Mouse (Mus musculus): ENCODE measurements around the gene Heatr5b. TPM values are rescaled to one million over a fixed set of nuclear protein-coding genes. Genes with fewer than 3 reads are reported as not detected.

The Heatr5b gene
- total RNA-seq, 2 experiments from 2014 or later = 5.9 to 6.5 TPM

GRCm38 (mm10) chr17:78708422-78708821, 126.7 kb downstream of the Heatr5b start:
- no peak for DNase-seq

GRCm38 (mm10) chr17:78702988-78703387, 132.2 kb downstream of the Heatr5b start:
- intact Hi-C loops (cut with DNase I) = no loop called here
- no peak for DNase-seq

More at GRCm38 (mm10) chr17:78708422-78708821, 126.7 kb downstream of the Heatr5b start:
- intact Hi-C loops (cut with DNase I) = no loop called here

Other genes starting within 250 kb of the Heatr5b start
- 1 to 10 TPM; 5.1 to 6.1 TPM for gene Strn, start 98.2 kb downstream of the Heatr5b start, total RNA-seq (2021)
- gene Gpatch11, start 203 bp upstream of the Heatr5b start, total RNA-seq (2021) = 10 to 100 TPM; 17.0 to 20.7 TPM
- gene Eif2ak2, start 47.2 kb upstream of the Heatr5b start, total RNA-seq (2021) = 1 to 10 TPM; 3.4 to 3.6 TPM
- gene Sult6b1, start 71.6 kb upstream of the Heatr5b start, total RNA-seq (2021) = not detected
- 10 to 100 TPM; 33.4 to 48.2 TPM for gene Cebpzos, start 81.1 kb upstream of the Heatr5b start, total RNA-seq (2021)
- 10 to 100 TPM; 17.8 to 24.8 TPM for gene Cebpz, start 101.7 kb upstream of the Heatr5b start, total RNA-seq (2021)
- 10 to 100 TPM; 24.0 to 27.6 TPM for gene Ndufaf7, start 101.8 kb upstream of the Heatr5b start, total RNA-seq (2021)
- 1 to 10 TPM; 7.2 to 8.7 TPM for gene Prkd3, start 185.5 kb upstream of the Heatr5b start, total RNA-seq (2021)
- gene Qpct, start 216.5 kb upstream of the Heatr5b start, total RNA-seq (2021) = 1 to 10 TPM; 2.1 to 2.8 TPM

Data from gastrocnemius, postnatal 36 days (tissue).